Mouse (Mus musculus) embryonic facial prominence, embryonic 11.5 days (tissue): Measurements from ENCODE around the gene Sec11a. TPM values are rescaled to one million over a fixed set of nuclear protein-coding genes. Genes with fewer than 3 reads are reported as not detected.
"Not testable (repeated sequence)": the region's sequence is repeated elsewhere in the genome, so short reads cannot be mapped to it uniquely, and the experiment has no call there.

ENCODE experiments used
- ATAC-seq: fragments of 200-750 bp; cut with Nextera tagmentation; replicated peaks from 2 replicates; pipeline ENCODE4 v1.8.0; 2017; ENCODE audit warnings: low read depth; ENCODE audit not compliant: insufficient number of reproducible peaks, low FRiP score, low TSS enrichment
- DNase-seq: peaks from one replicate; pipeline ENCODE4 v3.0.0-alpha.2; 2015; ENCODE audit warnings: low spot score
- H3K27ac ChIP-seq: fragments of 300-500 bp; sonication (generic); replicated peaks from 2 replicates; pipeline ENCODE4 v1.5.1; 2014; ENCODE audit warnings: mild to moderate bottlenecking, low read depth, low read length, control low read depth
- H3K27me3 ChIP-seq: fragments of 300-500 bp; sonication (generic); 2 replicates; pipeline ENCODE4 v1.6.1; 2014; ENCODE audit warnings: mild to moderate bottlenecking, low read length, moderate library complexity, mixed read lengths; ENCODE audit not compliant: control insufficient read depth, insufficient read depth
- H3K36me3 ChIP-seq: fragments of 300-500 bp; sonication (generic); replicated peaks from 2 replicates; pipeline ENCODE4 v1.6.1; 2014; ENCODE audit warnings: low read depth, mild to moderate bottlenecking, low read length, moderate library complexity, mixed read lengths; ENCODE audit not compliant: control insufficient read depth, insufficient read depth
- H3K4me1 ChIP-seq: fragments of 300-500 bp; sonication (generic); 2 replicates; pipeline ENCODE4 v1.6.1; 2014; ENCODE audit warnings: low read length, mixed read lengths; ENCODE audit not compliant: control insufficient read depth, insufficient read depth
- H3K4me2 ChIP-seq: fragments of 300-500 bp; sonication (generic); 2 replicates; pipeline ENCODE4 v1.6.1; 2014; ENCODE audit warnings: low read depth, mild to moderate bottlenecking, control low read depth, low read length, moderate library complexity
- H3K4me3 ChIP-seq: fragments of 300-500 bp; sonication (generic); 2 replicates; pipeline ENCODE4 v1.5.1; 2014; ENCODE audit warnings: low read depth, low read length, control low read depth
- H3K9ac ChIP-seq: fragments of 300-500 bp; sonication (generic); replicated peaks from 2 replicates; pipeline ENCODE4 v1.6.1; 2014; ENCODE audit warnings: mild to moderate bottlenecking, control low read depth, low read length
- H3K9me3 ChIP-seq: fragments of 300-500 bp; sonication (generic); replicated peaks from 2 replicates; pipeline ENCODE4 v1.6.1; 2016; ENCODE audit warnings: mild to moderate bottlenecking, low read length, inconsistent platforms, mixed read lengths; ENCODE audit not compliant: control insufficient read depth
- WGBS: fragments of 180-500 bp; shearing (Covaris S2); extraction: QIAGEN DNeasy Blood & Tissue Kit; methylation state at CpG from one replicate; pipeline ENCODE4 v1.1.7; 2014; 5-methylcytosine and 5-hydroxymethylcytosine counted together
- polyA plus RNA-seq: library from polyadenylated mRNA; unstranded; fragments of >200 nt; fragmentation: Nextera tagmentation; extraction: Ambion mirVana; gene quantifications from 2 replicates; pipeline ENCODE4 v1.2.1, GENCODE M21; 2014

The Sec11a gene
- polyA plus RNA-seq, 1 experiment from 2014 or later = 231 TPM

- 94% methylated on average over 4 of the region's 4 CpGs for WGBS
- Histone ChIP-seq H3K36me3 (no peaks in the 10 kb centered on the region), H3K4me2 (no peak overlapping the region), H3K27me3 (no peaks in the 10 kb centered on the region), H3K4me3 (no peak overlapping the region), H3K4me1 (no peaks in the 10 kb centered on the region), H3K27ac (no peak overlapping the region), H3K9me3 (no peaks in the 10 kb centered on the region), H3K9ac (no peak overlapping the region)
- no peak for DNase-seq
- no peak for ATAC-seq
Observed at GRCm38 (mm10) chr7:80939808-80940207, 7.8 kb downstream of the Sec11a start.

- not testable (repeated sequence) for H3K36me3 ChIP-seq, H3K4me3 ChIP-seq
Observed at GRCm38 (mm10) chr7:80937304-80937666, 10.3 kb downstream of the Sec11a start.

GRCm38 (mm10) chr7:80936617-80937303 is 10.8 kb downstream of the Sec11a start:
- not testable (repeated sequence) for H3K27me3 ChIP-seq, H3K4me1 ChIP-seq, ATAC-seq, H3K27ac ChIP-seq, H3K9ac ChIP-seq, H3K4me3 ChIP-seq, DNase-seq, H3K9me3 ChIP-seq, H3K4me2 ChIP-seq, H3K36me3 ChIP-seq
- 85% methylated on average over 7 of the region's 7 CpGs for WGBS

More at GRCm38 (mm10) chr7:80937304-80937666, 10.3 kb downstream of the Sec11a start:
- DNase-seq, H3K4me1 ChIP-seq, H3K9ac ChIP-seq, H3K4me2 ChIP-seq, H3K9me3 ChIP-seq, ATAC-seq, H3K27me3 ChIP-seq, H3K27ac ChIP-seq: not testable (repeated sequence)

- no peaks in the 10 kb centered on the region for H3K36me3 ChIP-seq
- WGBS = 88% methylated on average over 1 of the region's 1 CpGs
- H3K4me1 ChIP-seq = no peaks in the 10 kb centered on the region
- H3K9me3 ChIP-seq = no peaks in the 10 kb centered on the region
- no peak overlapping the region for H3K4me3 ChIP-seq
- no peaks in the 10 kb centered on the region for H3K27me3 ChIP-seq
- no peak for ATAC-seq
- H3K4me2 ChIP-seq = no peak overlapping the region
- H3K27ac ChIP-seq = no peak overlapping the region
- no peak overlapping the region for H3K9ac ChIP-seq
- DNase-seq = no peak
Observed at GRCm38 (mm10) chr7:80935834-80936233, 11.7 kb downstream of the Sec11a start.

- H3K4me1 ChIP-seq = no peaks in the 10 kb centered on the region
- no peaks in the 10 kb centered on the region for H3K36me3 ChIP-seq
- no peaks in the 10 kb centered on the region for H3K9me3 ChIP-seq
- no peaks in the 10 kb centered on the region for H3K27me3 ChIP-seq
- H3K4me2 ChIP-seq = no peak overlapping the region
- 89% methylated on average over 1 of the region's 1 CpGs for WGBS
- no peak overlapping the region for H3K9ac ChIP-seq
- no peak for DNase-seq
- no peak overlapping the region for H3K27ac ChIP-seq
- ATAC-seq = no peak
- H3K4me3 ChIP-seq = no peak overlapping the region
Observed at GRCm38 (mm10) chr7:80932777-80933176, 14.8 kb downstream of the Sec11a start.

GRCm38 (mm10) chr7:80931618-80932207 is 15.9 kb downstream of the Sec11a start:
- WGBS = 90% methylated on average over 8 of the region's 8 CpGs
- Histone ChIP-seq H3K9ac (no peak overlapping the region), H3K9me3 (no peaks in the 10 kb centered on the region), H3K36me3 (peaks cover 2% of the 10 kb centered on the region; the same call in 1 of the 2 replicates), H3K4me1 (no peaks in the 10 kb centered on the region), H3K4me2 (no peak overlapping the region), H3K4me3 (no peak overlapping the region), H3K27me3 (no peaks in the 10 kb centered on the region), H3K27ac (no peak overlapping the region)
- ATAC-seq (no peak), DNase-seq (no peak)

GRCm38 (mm10) chr7:80923165-80923564 is 24.4 kb downstream of the Sec11a start:
- H3K36me3 ChIP-seq = peaks cover 7% of the 10 kb centered on the region
- DNase-seq (no peak), ATAC-seq (no peak)
- H3K4me3 ChIP-seq = no peak overlapping the region
- H3K4me2 ChIP-seq = no peak overlapping the region
- H3K27me3 ChIP-seq = no peaks in the 10 kb centered on the region
- no peaks in the 10 kb centered on the region for H3K9me3 ChIP-seq
- H3K27ac ChIP-seq = no peak overlapping the region
- no peaks in the 10 kb centered on the region for H3K4me1 ChIP-seq
- no peak overlapping the region for H3K9ac ChIP-seq
- WGBS = 89% methylated on average over 2 of the region's 2 CpGs

- H3K27me3 ChIP-seq = no peaks in the 10 kb centered on the region
- H3K27ac ChIP-seq = no peak overlapping the region
- H3K4me2 ChIP-seq = no peak overlapping the region
- WGBS = 92% methylated on average over 5 of the region's 5 CpGs
- no peak for ATAC-seq
- no peaks in the 10 kb centered on the region for H3K4me1 ChIP-seq
- no peaks in the 10 kb centered on the region for H3K9me3 ChIP-seq
- H3K36me3 ChIP-seq = peaks cover 6% of the 10 kb centered on the region
- no peak overlapping the region for H3K4me3 ChIP-seq
- no peak overlapping the region for H3K9ac ChIP-seq
- DNase-seq = no peak
Observed at GRCm38 (mm10) chr7:80919647-80920008, 28.0 kb downstream of the Sec11a start.
